Mouse (Mus musculus) liver, embryonic 16.5 days (tissue): ENCODE data around the gene C87436. TPM values are rescaled to one million over a fixed set of nuclear protein-coding genes. Genes with fewer than 3 reads are reported as not detected.

Experiments
- ATAC-seq: fragments of 200-750 bp; cut with Nextera tagmentation; 2 replicates; pipeline ENCODE4 v1.8.0; 2017; ENCODE audit warnings: low read depth, mild to moderate bottlenecking, moderate number of reproducible peaks, moderate library complexity
- H3K27ac ChIP-seq: fragments of 300-500 bp; sonication (generic); 2 replicates; pipeline ENCODE4 v1.5.1; 2014; ENCODE audit warnings: mild to moderate bottlenecking, low read length
- H3K27me3 ChIP-seq: fragments of 300-500 bp; sonication (generic); 2 replicates; pipeline ENCODE4 v1.6.1; 2014; ENCODE audit warnings: low read depth, low read length, mixed read lengths; ENCODE audit not compliant: control insufficient read depth, insufficient read depth
- H3K36me3 ChIP-seq: fragments of 300-500 bp; sonication (generic); 2 replicates; pipeline ENCODE4 v1.6.1; 2014; ENCODE audit warnings: mild to moderate bottlenecking; ENCODE audit not compliant: control insufficient read depth, insufficient read depth
- H3K4me1 ChIP-seq: fragments of 300-500 bp; sonication (generic); 2 replicates; pipeline ENCODE4 v1.6.1; 2014; ENCODE audit warnings: low read depth, low read length, mixed read lengths; ENCODE audit not compliant: control insufficient read depth
- H3K4me2 ChIP-seq: fragments of 300-500 bp; sonication (generic); 2 replicates; pipeline ENCODE4 v1.6.1; 2014; ENCODE audit warnings: low read depth, low read length, mixed read lengths
- H3K4me3 ChIP-seq: fragments of 300-500 bp; sonication (generic); 2 replicates; pipeline ENCODE4 v1.5.1; 2014; ENCODE audit warnings: low read depth, mild to moderate bottlenecking, low read length
- H3K9ac ChIP-seq: fragments of 300-500 bp; sonication (generic); 2 replicates; pipeline ENCODE4 v1.6.1; 2014; ENCODE audit warnings: low read depth, low read length
- H3K9me3 ChIP-seq: fragments of 300-500 bp; sonication (generic); replicated peaks from 2 replicates; pipeline ENCODE4 v1.6.1; 2016; ENCODE audit warnings: low read length; ENCODE audit not compliant: control insufficient read depth
- whole genome bisulfite sequencing: fragments of 180-500 bp; shearing (Covaris S2); extraction: QIAGEN DNeasy Blood & Tissue Kit; methylation state at CpG from one replicate; pipeline ENCODE4 v1.1.7; 2014; ENCODE audit not compliant: insufficient replicate concordance; 5-methylcytosine and 5-hydroxymethylcytosine counted together
- polyA plus RNA-seq: library from polyadenylated mRNA; unstranded; fragments of >200 nt; fragmentation: Nextera tagmentation; extraction: Ambion mirVana; gene quantifications from 2 replicates; pipeline ENCODE4 v1.2.1, GENCODE M21; 2015

The C87436 gene
- polyA plus RNA-seq, 1 experiment from 2014 or later: 10.6 TPM

GRCm38 (mm10) chr6:86397257-86397980 is 40.8 kb upstream of the C87436 start:
- Histone ChIP-seq H3K4me3 (peak overlapping the region; percentile 95), H3K27me3 (no peaks in the 10 kb centered on the region), H3K36me3 (peaks cover 4% of the 10 kb centered on the region; the same call in 1 of the 2 replicates), H3K4me1 (peaks cover 31% of the 10 kb centered on the region), H3K27ac (peak overlapping the region; percentile 89), H3K9me3 (no peaks in the 10 kb centered on the region), H3K4me2 (peak overlapping the region; percentile 89), H3K9ac (peak overlapping the region; percentile 85)
- ATAC-seq: no peak
- 3% methylated on average over 14 of the region's 14 CpGs for WGBS

- WGBS: 77% methylated on average over 2 of the region's 2 CpGs
- Histone ChIP-seq H3K36me3 (peaks cover 4% of the 10 kb centered on the region; the same call in 1 of the 2 replicates), H3K4me2 (no peak overlapping the region), H3K27ac (no peak overlapping the region), H3K4me1 (peaks cover 33% of the 10 kb centered on the region), H3K27me3 (no peaks in the 10 kb centered on the region), H3K4me3 (no peak overlapping the region), H3K9me3 (no peaks in the 10 kb centered on the region), H3K9ac (no peak overlapping the region)
- ATAC-seq: no peak
Observed at GRCm38 (mm10) chr6:86398986-86399385, 39.2 kb upstream of the C87436 start.

GRCm38 (mm10) chr6:86399995-86400394 is 38.2 kb upstream of the C87436 start:
- Histone ChIP-seq H3K9me3 (no peaks in the 10 kb centered on the region), H3K27ac (0 out of 2 replicates have a peak overlapping the region, but pooled peaks have one; percentile 16), H3K27me3 (no peaks in the 10 kb centered on the region), H3K36me3 (no peaks in the 10 kb centered on the region), H3K4me3 (no peak overlapping the region), H3K4me2 (no peak overlapping the region), H3K4me1 (peaks cover 32% of the 10 kb centered on the region), H3K9ac (no peak overlapping the region)
- no peak for ATAC-seq
- WGBS: 43% methylated on average over 2 of the region's 2 CpGs

GRCm38 (mm10) chr6:86400972-86401371 is 37.2 kb upstream of the C87436 start:
- WGBS: 3% methylated on average over 9 of the region's 9 CpGs
- Histone ChIP-seq H3K4me3 (peak overlapping the region; percentile 35), H3K9me3 (no peaks in the 10 kb centered on the region), H3K4me1 (peaks cover 28% of the 10 kb centered on the region), H3K27me3 (no peaks in the 10 kb centered on the region), H3K4me2 (peak overlapping the region; percentile 53), H3K9ac (peak overlapping the region; percentile 37; the same call in 1 of the 2 replicates), H3K27ac (no peak overlapping the region), H3K36me3 (no peaks in the 10 kb centered on the region)
- peak; percentile 25 for ATAC-seq

GRCm38 (mm10) chr6:86402681-86403607 is 35.2 kb upstream of the C87436 start:
- Histone ChIP-seq H3K4me3 (peak overlapping the region; percentile 83), H3K36me3 (no peaks in the 10 kb centered on the region; the same call in 1 of the 2 replicates), H3K9me3 (no peaks in the 10 kb centered on the region), H3K27ac (no peak overlapping the region), H3K9ac (peak overlapping the region; percentile 40; the same call in 1 of the 2 replicates), H3K27me3 (no peaks in the 10 kb centered on the region), H3K4me1 (peaks cover 12% of the 10 kb centered on the region), H3K4me2 (peak overlapping the region; percentile 39)
- ATAC-seq: no peak
- 33% methylated on average over 12 of the region's 12 CpGs for WGBS

GRCm38 (mm10) chr6:86403728-86404099 is 34.5 kb upstream of the C87436 start:
- peak overlapping the region; percentile 93 for H3K27ac ChIP-seq
- H3K4me3 ChIP-seq: peak overlapping the region; percentile 83
- no peaks in the 10 kb centered on the region; the same call in 1 of the 2 replicates for H3K36me3 ChIP-seq
- peak overlapping the region; percentile 84; the same call in 1 of the 2 replicates for H3K9ac ChIP-seq
- H3K4me1 ChIP-seq: peaks cover 11% of the 10 kb centered on the region
- under 1% methylated on average over 15 of the region's 15 CpGs for WGBS
- H3K27me3 ChIP-seq: no peaks in the 10 kb centered on the region
- peak; percentile 56 for ATAC-seq
- H3K9me3 ChIP-seq: no peaks in the 10 kb centered on the region
- peak overlapping the region; percentile 39 for H3K4me2 ChIP-seq

GRCm38 (mm10) chr6:86404100-86404861 is 33.9 kb upstream of the C87436 start, which contains the start of gene Tia1:
TSS of gene Tia1 (plus strand) at chr6:86404219.
- Histone ChIP-seq H3K4me2 (peak within 1 kb of the TSS; percentile 89), H3K36me3 (no peaks in the 10 kb centered on the region; the same call in 1 of the 2 replicates), H3K4me1 (peaks cover 11% of the 10 kb centered on the region), H3K27ac (peak within 1 kb of the TSS; percentile 93), H3K9me3 (no peaks in the 10 kb centered on the region), H3K27me3 (no peaks in the 10 kb centered on the region), H3K4me3 (peak within 1 kb of the TSS; percentile 83), H3K9ac (peak within 1 kb of the TSS; percentile 84)
- peak; percentile 96 for ATAC-seq
- under 1% methylated on average over 62 of the region's 62 CpGs for WGBS

GRCm38 (mm10) chr6:86404996-86405395 is 33.2 kb upstream of the C87436 start:
- Histone ChIP-seq H3K9me3 (no peaks in the 10 kb centered on the region), H3K9ac (peak overlapping the region; percentile 84), H3K27me3 (no peaks in the 10 kb centered on the region), H3K27ac (peak overlapping the region; percentile 19; the same call in 1 of the 2 replicates), H3K4me1 (peaks cover 11% of the 10 kb centered on the region), H3K4me3 (peak overlapping the region; percentile 83), H3K36me3 (no peaks in the 10 kb centered on the region; the same call in 1 of the 2 replicates), H3K4me2 (peak overlapping the region; percentile 89)
- no peak for ATAC-seq
- WGBS: under 1% methylated on average over 11 of the region's 11 CpGs
